Mouse (Mus musculus): ENCODE measurements around the gene Cdh16. TPM values are rescaled to one million over a fixed set of nuclear protein-coding genes. Genes with fewer than 3 reads are reported as not detected.

The Cdh16 gene
- polyA plus RNA-seq, 1 experiment from 2014 or later, result 0.06 TPM

DNA sequence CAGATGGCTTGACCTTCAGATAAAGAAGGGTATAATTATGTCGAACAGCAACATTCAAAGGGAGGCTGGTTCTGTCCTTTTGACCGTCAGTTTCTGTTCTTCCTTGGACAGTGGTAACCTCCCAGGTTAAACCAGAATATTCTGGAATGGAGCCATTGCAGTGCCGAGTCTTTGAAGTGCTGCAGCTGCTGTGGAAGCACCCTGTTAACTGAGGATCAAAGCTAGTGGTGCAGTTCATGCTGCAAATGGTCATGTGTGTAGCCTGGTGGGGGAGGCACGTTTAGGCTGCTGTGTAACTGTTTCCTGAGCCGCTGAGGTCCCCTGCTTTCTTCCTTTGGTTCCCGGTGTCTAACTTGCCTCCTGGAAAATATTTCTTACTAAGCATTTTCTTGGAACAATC lies 25.7 kb downstream of the Cdh16 start:
- H3K9ac ChIP-seq (replicated peaks), result no peak overlapping the region
- 52% methylated on average over 6 of the region's 6 CpGs for WGBS (ENCODE audit: insufficient replicate concordance)
- H3K4me2 ChIP-seq (ENCODE audit: low read depth, low read length), result no peak overlapping the region
- no peak for TF ChIP-seq EP300 (IDR thresholded peaks at IDR 0.05; ENCODE audit: low read depth)
- TF ChIP-seq CTCF (IDR thresholded peaks at IDR 0.05; ENCODE audit: low read depth), result no peak
- H3K27me3 ChIP-seq (ENCODE audit: insufficient read depth, low read length), result no peaks in the 10 kb centered on the region
- no peak overlapping the region for H3K27ac ChIP-seq (ENCODE audit: low read depth)
- H3K4me1 ChIP-seq (ENCODE audit: insufficient read depth), result peaks cover 10% of the 10 kb centered on the region
- no peak overlapping the region for H3K4me3 ChIP-seq (ENCODE audit: low read depth, low read length)
- no peaks in the 10 kb centered on the region for H3K9me3 ChIP-seq (ENCODE audit: low read length)
- H3K36me3 ChIP-seq (replicated peaks; ENCODE audit: insufficient read depth, low read length), result peaks cover 22% of the 10 kb centered on the region
- ATAC-seq, result no peak
- DNase-seq, result no peak

DNA sequence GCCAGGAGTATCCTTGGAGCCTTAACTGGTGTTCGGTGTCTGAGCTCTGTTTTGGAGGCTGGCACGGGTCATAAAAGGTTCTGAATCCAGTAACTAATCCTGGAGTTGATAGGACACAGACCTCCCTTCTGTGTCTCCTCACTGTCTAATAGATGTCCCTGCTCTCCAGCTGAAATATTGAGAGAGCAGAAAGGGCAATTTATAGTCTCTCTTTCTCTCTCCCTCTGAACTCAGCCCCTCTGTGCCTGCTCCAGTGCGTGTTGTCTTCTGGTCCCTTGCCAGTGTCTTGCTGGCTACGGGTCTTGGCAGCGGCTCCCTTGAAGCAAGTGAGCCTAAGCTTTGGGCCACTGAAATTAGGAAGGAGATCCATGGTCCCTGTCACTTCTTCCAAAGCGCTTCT lies 26.5 kb downstream of the Cdh16 start:
- DNase-seq (no peak), ATAC-seq (no peak)
- no peak overlapping the region for H3K4me2 ChIP-seq (ENCODE audit: low read depth, low read length)
- H3K27me3 ChIP-seq (ENCODE audit: insufficient read depth, low read length), result no peaks in the 10 kb centered on the region
- H3K9ac ChIP-seq (replicated peaks), result no peak overlapping the region
- peaks cover 24% of the 10 kb centered on the region for H3K36me3 ChIP-seq (replicated peaks; ENCODE audit: insufficient read depth, low read length)
- TF ChIP-seq EP300 (IDR thresholded peaks at IDR 0.05; ENCODE audit: low read depth), result no peak
- no peak for TF ChIP-seq CTCF (IDR thresholded peaks at IDR 0.05; ENCODE audit: low read depth)
- H3K4me3 ChIP-seq (ENCODE audit: low read depth, low read length), result no peak overlapping the region
- peaks cover 10% of the 10 kb centered on the region for H3K4me1 ChIP-seq (ENCODE audit: insufficient read depth)
- H3K9me3 ChIP-seq (ENCODE audit: low read length), result no peaks in the 10 kb centered on the region
- 83% methylated on average over 6 of the region's 6 CpGs for WGBS (ENCODE audit: insufficient replicate concordance)
- no peak overlapping the region for H3K27ac ChIP-seq (ENCODE audit: low read depth)

DNA sequence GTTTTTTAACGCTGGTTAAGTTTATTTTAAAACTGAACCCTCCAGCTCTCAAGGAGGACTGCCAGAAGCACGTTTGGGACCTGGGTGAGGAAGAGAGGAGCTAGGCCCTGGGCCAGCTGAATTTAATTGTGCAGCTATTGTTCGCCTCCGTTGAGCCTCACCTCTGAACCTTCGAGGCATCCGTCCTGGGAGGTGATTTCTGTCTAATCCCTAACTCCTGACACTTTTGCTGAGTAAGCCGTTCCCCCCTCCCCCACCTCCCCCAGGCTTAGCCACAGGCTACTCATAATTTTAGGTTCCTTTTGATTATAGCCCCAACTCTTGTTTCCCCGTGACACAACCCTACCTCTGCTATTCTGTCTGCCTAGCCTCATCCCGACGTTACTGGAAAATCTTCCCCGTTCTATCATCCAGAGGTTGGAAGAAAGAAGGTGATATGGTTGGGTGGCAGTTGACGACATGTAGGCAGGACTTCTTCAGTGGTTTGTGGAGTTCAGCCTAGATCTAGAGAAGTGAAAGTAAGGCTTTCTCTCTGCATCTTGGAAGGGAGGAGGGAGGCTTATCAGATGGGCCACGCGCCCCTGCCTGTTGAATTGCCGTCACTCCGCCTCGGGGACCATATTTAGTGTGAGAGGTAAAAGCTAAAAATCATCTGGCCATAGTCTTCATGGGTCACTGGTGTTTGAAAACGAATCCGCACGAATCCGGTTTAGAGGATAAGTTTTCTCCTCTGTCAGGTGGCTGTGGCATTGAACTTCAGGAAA lies 28.2 kb downstream of the Cdh16 start:
- Histone ChIP-seq H3K36me3 (replicated peaks; ENCODE audit: insufficient read depth, low read length) (peaks cover 24% of the 10 kb centered on the region), H3K4me1 (ENCODE audit: insufficient read depth) (peaks cover 9% of the 10 kb centered on the region), H3K9me3 (ENCODE audit: low read length) (no peaks in the 10 kb centered on the region), H3K27me3 (ENCODE audit: insufficient read depth, low read length) (no peaks in the 10 kb centered on the region), H3K9ac (replicated peaks) (no peak overlapping the region), H3K4me3 (ENCODE audit: low read depth, low read length) (no peak overlapping the region), H3K27ac (ENCODE audit: low read depth) (no peak overlapping the region; the same call in 1 of the 2 replicates), H3K4me2 (ENCODE audit: low read depth, low read length) (peak overlapping the region; percentile 35)
- DNase-seq (no peak), ATAC-seq (no peak)
- TF ChIP-seq CTCF (IDR thresholded peaks at IDR 0.05; ENCODE audit: low read depth) (no peak), EP300 (IDR thresholded peaks at IDR 0.05; ENCODE audit: low read depth) (no peak)
- WGBS (ENCODE audit: insufficient replicate concordance), result 67% methylated on average over 21 of the region's 21 CpGs

DNA sequence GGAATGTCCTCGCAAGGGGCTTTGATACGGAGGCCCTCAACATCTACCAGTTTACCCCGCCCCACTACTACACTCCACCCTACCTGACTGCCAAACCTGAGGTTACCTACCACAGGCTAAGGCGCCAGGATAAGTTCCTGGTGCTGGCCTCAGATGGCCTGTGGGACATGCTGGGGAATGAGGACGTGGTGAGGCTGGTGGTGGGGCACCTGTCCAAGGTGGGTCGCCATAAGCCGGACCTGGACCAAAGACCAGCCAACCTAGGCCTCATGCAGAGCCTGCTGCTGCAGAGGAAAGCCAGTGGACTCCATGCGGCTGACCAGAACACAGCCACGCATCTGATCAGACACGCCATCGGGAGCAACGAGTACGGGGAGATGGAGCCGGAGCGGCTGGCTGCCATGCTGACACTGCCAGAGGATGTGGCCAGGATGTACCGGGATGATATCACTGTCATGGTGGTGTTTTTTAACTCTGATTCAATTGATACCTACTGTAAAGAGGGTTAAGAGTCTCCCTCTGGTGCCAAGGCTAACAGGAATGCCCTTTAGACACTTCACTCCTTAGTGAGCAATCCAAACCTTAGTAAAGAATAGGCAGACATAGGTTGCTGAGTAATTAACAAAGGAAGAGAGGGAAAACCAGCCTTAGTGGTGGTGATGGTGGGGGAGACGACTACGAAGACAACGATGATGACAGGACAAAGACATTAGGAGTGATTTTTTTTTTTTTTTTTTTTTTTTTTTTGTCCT lies 29.4 kb downstream of the Cdh16 start:
- 92% methylated on average over 19 of the region's 19 CpGs for WGBS (ENCODE audit: insufficient replicate concordance)
- TF ChIP-seq CTCF (IDR thresholded peaks at IDR 0.05; ENCODE audit: low read depth) (no peak), EP300 (IDR thresholded peaks at IDR 0.05; ENCODE audit: low read depth) (no peak)
- no peaks in the 10 kb centered on the region for H3K27me3 ChIP-seq (ENCODE audit: insufficient read depth, low read length)
- ATAC-seq (no peak), DNase-seq (no peak)
- H3K9ac ChIP-seq (replicated peaks), result no peak overlapping the region
- peaks cover 24% of the 10 kb centered on the region for H3K36me3 ChIP-seq (replicated peaks; ENCODE audit: insufficient read depth, low read length)
- H3K4me1 ChIP-seq (ENCODE audit: insufficient read depth), result peaks cover 15% of the 10 kb centered on the region
- H3K9me3 ChIP-seq (ENCODE audit: low read length), result no peaks in the 10 kb centered on the region
- no peak overlapping the region for H3K4me3 ChIP-seq (ENCODE audit: low read depth, low read length)
- H3K4me2 ChIP-seq (ENCODE audit: low read depth, low read length), result no peak overlapping the region
- H3K27ac ChIP-seq (ENCODE audit: low read depth), result no peak overlapping the region

DNA sequence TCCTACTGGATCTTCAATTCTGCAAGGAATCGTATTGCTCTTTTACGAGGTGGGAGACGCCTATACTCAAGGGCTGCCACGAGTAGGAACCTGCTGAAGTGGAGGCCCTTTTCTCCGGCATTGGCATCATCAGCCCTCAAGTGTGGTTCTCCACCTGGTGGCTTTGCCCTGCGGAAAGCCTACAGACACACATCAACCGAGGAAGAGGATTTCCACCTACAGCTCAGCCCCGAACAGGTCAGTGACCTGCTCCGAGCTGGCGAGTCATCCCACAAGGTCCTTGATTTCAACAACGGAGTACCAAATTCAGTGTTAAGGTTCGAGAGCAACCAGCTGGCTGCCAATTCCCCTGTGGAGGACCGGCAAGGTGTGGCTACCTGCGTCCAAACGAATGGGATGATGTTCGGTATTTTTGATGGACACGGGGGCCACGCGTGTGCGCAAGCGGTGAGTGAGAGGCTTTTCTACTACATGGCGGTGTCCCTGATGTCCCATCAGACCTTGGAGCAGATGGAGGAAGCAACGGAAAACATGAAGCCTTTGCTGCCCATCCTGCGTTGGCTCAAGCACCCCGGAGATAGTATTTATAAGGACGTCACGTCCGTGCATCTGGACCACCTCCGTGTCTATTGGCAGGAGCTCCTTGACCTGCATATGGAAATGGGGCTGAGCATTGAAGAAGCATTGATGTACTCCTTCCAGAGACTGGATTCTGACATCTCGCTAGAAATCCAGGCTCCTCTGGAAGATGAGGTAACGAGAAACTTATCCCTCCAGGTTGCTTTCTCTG lies 30.5 kb downstream of the Cdh16 start:
- Histone ChIP-seq H3K4me1 (ENCODE audit: insufficient read depth) (peaks cover 15% of the 10 kb centered on the region), H3K9ac (replicated peaks) (no peak overlapping the region), H3K4me3 (ENCODE audit: low read depth, low read length) (no peak overlapping the region), H3K27me3 (ENCODE audit: insufficient read depth, low read length) (no peaks in the 10 kb centered on the region), H3K27ac (ENCODE audit: low read depth) (no peak overlapping the region), H3K36me3 (replicated peaks; ENCODE audit: insufficient read depth, low read length) (peaks cover 24% of the 10 kb centered on the region), H3K4me2 (ENCODE audit: low read depth, low read length) (no peak overlapping the region), H3K9me3 (ENCODE audit: low read length) (no peaks in the 10 kb centered on the region)
- 92% methylated on average over 31 of the region's 31 CpGs for WGBS (ENCODE audit: insufficient replicate concordance)
- no peak for TF ChIP-seq CTCF (IDR thresholded peaks at IDR 0.05; ENCODE audit: low read depth)
- no peak for TF ChIP-seq EP300 (IDR thresholded peaks at IDR 0.05; ENCODE audit: low read depth)
- no peak for ATAC-seq
- DNase-seq, result no peak

DNA sequence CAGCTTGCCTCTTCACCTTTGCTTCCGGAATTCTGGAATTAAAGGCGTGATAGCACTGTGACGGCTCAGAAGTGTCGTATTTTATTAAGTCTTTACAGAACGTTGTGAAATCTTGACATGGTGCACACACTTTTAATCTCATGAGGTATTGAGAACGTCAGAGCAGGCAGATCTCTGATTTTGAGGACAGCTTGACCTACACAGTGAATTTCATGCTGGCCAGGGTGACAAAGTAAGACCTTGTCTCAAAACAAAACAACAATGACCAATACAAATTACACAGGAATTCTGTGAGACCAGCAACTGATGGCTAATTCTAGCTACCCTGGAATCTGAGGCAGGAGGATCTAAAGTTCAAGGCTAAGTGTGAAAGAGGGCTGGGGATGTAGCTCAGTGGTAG lies 31.6 kb downstream of the Cdh16 start:
- H3K4me2 ChIP-seq (ENCODE audit: low read depth, low read length), result peak overlapping the region; percentile 89
- no peak for TF ChIP-seq EP300 (IDR thresholded peaks at IDR 0.05; ENCODE audit: low read depth)
- no peak for TF ChIP-seq CTCF (IDR thresholded peaks at IDR 0.05; ENCODE audit: low read depth)
- peaks cover 24% of the 10 kb centered on the region for H3K36me3 ChIP-seq (replicated peaks; ENCODE audit: insufficient read depth, low read length)
- peaks cover 15% of the 10 kb centered on the region for H3K4me1 ChIP-seq (ENCODE audit: insufficient read depth)
- peak overlapping the region; percentile 94 for H3K27ac ChIP-seq (ENCODE audit: low read depth)
- H3K4me3 ChIP-seq (ENCODE audit: low read depth, low read length), result peak overlapping the region; percentile 64
- WGBS (ENCODE audit: insufficient replicate concordance), result 68% methylated on average over 6 of the region's 6 CpGs
- DNase-seq (no peak), ATAC-seq (no peak)
- no peak overlapping the region; the same call in 1 of the 2 replicates for H3K9ac ChIP-seq (replicated peaks)
- H3K27me3 ChIP-seq (ENCODE audit: insufficient read depth, low read length), result no peaks in the 10 kb centered on the region
- H3K9me3 ChIP-seq (ENCODE audit: low read length), result no peaks in the 10 kb centered on the region

Measured in liver, postnatal 0 days (tissue).